Mouse (Mus musculus): Measurements from ENCODE around the gene Ifrd2. TPM values are rescaled to one million over a fixed set of nuclear protein-coding genes. Genes with fewer than 3 reads are reported as not detected.

Ifrd2 gene
- total and polyA plus RNA-seq, 2 experiments from 2014 or later, result 6.5 to 8.4 TPM

DNA sequence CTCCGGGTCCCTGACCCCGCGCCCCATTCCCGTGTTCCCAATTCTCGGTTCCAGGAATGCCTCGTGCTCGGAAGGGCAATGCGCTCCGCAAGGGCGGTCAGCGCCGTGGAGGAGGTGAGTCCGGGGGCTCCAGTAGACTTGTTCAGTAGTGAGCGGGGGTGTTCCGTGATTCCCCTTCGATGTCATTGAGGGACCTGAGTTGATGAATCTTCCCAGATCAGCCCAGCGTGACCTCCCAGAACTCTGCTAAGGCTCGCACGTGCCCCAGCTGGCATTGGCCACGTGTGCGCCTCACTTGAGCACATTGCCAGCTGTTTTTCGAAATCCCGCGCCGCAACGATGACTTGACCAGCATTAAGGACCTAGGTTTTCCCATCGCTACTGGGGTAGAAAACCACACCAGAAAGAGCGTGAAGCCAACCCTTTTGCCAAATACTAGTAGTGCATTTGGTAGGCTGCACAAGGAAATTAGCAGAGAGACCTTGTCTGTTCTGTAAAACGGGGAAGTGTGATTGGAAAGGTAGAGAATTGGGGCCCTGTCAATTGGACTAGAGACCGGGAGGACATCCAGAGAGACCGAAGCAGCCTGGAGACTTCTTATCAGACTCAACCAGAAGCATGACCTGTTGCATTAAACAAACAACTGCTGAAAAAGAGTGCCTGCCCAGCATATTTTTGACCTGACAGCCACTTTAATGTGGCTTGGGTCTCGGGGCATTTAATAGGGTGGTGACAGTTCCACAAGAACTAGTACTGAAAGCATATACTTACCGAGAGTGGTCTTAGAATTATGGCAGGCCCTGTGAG is 594 bp downstream of the Ifrd2 start:
- peak; percentile 45 for DNase-seq (ENCODE audit: low spot score)
- WGBS, result 7% methylated on average over 33 of the region's 33 CpGs

GRCm38 (mm10) chr9:107590058-107590772 is 2.8 kb downstream of the Ifrd2 start:
- Histone ChIP-seq H3K27ac (ENCODE audit: low read depth, low read length) (no peak overlapping the region), H3K4me2 (ENCODE audit: low read depth, low read length, poor library complexity, severe bottlenecking) (no peak overlapping the region), H3K4me3 (ENCODE audit: low read depth, low read length) (no peak overlapping the region), H3K27me3 (ENCODE audit: insufficient read depth, low read length) (no peaks in the 10 kb centered on the region), H3K36me3 (ENCODE audit: insufficient read depth, low read length) (peaks cover 33% of the 10 kb centered on the region), H3K9me3 (ENCODE audit: low read length) (no peaks in the 10 kb centered on the region), H3K9ac (replicated peaks; ENCODE audit: low read length, poor library complexity, severe bottlenecking) (no peak overlapping the region), H3K4me1 (ENCODE audit: insufficient read depth, low read length) (peaks cover 11% of the 10 kb centered on the region; the same call in 1 of the 2 replicates)
- no peak for TF ChIP-seq CTCF (IDR thresholded peaks at IDR 0.05)
- no peak for DNase-seq (ENCODE audit: low spot score)
- ATAC-seq (ENCODE audit: low FRiP score), result no peak
- 92% methylated on average over 25 of the region's 25 CpGs for WGBS

More for the DNA sequence above, 594 bp downstream of the Ifrd2 start:
- TF ChIP-seq CTCF (IDR thresholded peaks at IDR 0.05), result no peak
- Histone ChIP-seq H3K4me1 (ENCODE audit: insufficient read depth, low read length) (peaks cover 11% of the 10 kb centered on the region; the same call in 1 of the 2 replicates), H3K27me3 (ENCODE audit: insufficient read depth, low read length) (no peaks in the 10 kb centered on the region), H3K9me3 (ENCODE audit: low read length) (no peaks in the 10 kb centered on the region), H3K9ac (replicated peaks; ENCODE audit: low read length, poor library complexity, severe bottlenecking) (peak overlapping the region; percentile 53; the same call in 1 of the 2 replicates), H3K4me3 (ENCODE audit: low read depth, low read length) (peak overlapping the region; percentile 62), H3K27ac (ENCODE audit: low read depth, low read length) (no peak overlapping the region), H3K36me3 (ENCODE audit: insufficient read depth, low read length) (peaks cover 31% of the 10 kb centered on the region), H3K4me2 (ENCODE audit: low read depth, low read length, poor library complexity, severe bottlenecking) (peak overlapping the region; percentile 75)
- peak; percentile 44 for ATAC-seq (ENCODE audit: low FRiP score)

- Histone ChIP-seq H3K4me3 (ENCODE audit: low read depth, low read length) (no peak overlapping the region), H3K27ac (ENCODE audit: low read depth, low read length) (no peak overlapping the region), H3K36me3 (ENCODE audit: insufficient read depth, low read length) (peaks cover 33% of the 10 kb centered on the region), H3K4me2 (ENCODE audit: low read depth, low read length, poor library complexity, severe bottlenecking) (no peak overlapping the region), H3K9ac (replicated peaks; ENCODE audit: low read length, poor library complexity, severe bottlenecking) (no peak overlapping the region), H3K4me1 (ENCODE audit: insufficient read depth, low read length) (peaks cover 11% of the 10 kb centered on the region; the same call in 1 of the 2 replicates), H3K9me3 (ENCODE audit: low read length) (no peaks in the 10 kb centered on the region), H3K27me3 (ENCODE audit: insufficient read depth, low read length) (no peaks in the 10 kb centered on the region)
- no peak for TF ChIP-seq CTCF (IDR thresholded peaks at IDR 0.05)
- ATAC-seq (ENCODE audit: low FRiP score) (no peak), DNase-seq (ENCODE audit: low spot score) (no peak)
- 85% methylated on average over 4 of the region's 6 CpGs for WGBS
These were observed 3.3 kb downstream of the Ifrd2 start for GRCm38 (mm10) chr9:107590773-107591060.

- WGBS, result 71% methylated on average over 11 of the region's 11 CpGs
- Histone ChIP-seq H3K36me3 (ENCODE audit: insufficient read depth, low read length) (peaks cover 33% of the 10 kb centered on the region), H3K27ac (ENCODE audit: low read depth, low read length) (no peak overlapping the region), H3K9me3 (ENCODE audit: low read length) (no peaks in the 10 kb centered on the region), H3K9ac (replicated peaks; ENCODE audit: low read length, poor library complexity, severe bottlenecking) (no peak overlapping the region), H3K4me3 (ENCODE audit: low read depth, low read length) (no peak overlapping the region), H3K4me1 (ENCODE audit: insufficient read depth, low read length) (peaks cover 7% of the 10 kb centered on the region; the same call in 1 of the 2 replicates), H3K4me2 (ENCODE audit: low read depth, low read length, poor library complexity, severe bottlenecking) (no peak overlapping the region), H3K27me3 (ENCODE audit: insufficient read depth, low read length) (no peaks in the 10 kb centered on the region)
- no peak for TF ChIP-seq CTCF (IDR thresholded peaks at IDR 0.05)
- DNase-seq (ENCODE audit: low spot score) (peak; percentile 64), ATAC-seq (ENCODE audit: low FRiP score) (no peak)
These were observed 5.9 kb downstream of the Ifrd2 start for GRCm38 (mm10) chr9:107593101-107593976.

- Histone ChIP-seq H3K9me3 (ENCODE audit: low read length) (no peaks in the 10 kb centered on the region), H3K4me2 (ENCODE audit: low read depth, low read length, poor library complexity, severe bottlenecking) (no peak overlapping the region), H3K4me3 (ENCODE audit: low read depth, low read length) (no peak overlapping the region), H3K36me3 (ENCODE audit: insufficient read depth, low read length) (peaks cover 33% of the 10 kb centered on the region), H3K27me3 (ENCODE audit: insufficient read depth, low read length) (no peaks in the 10 kb centered on the region), H3K27ac (ENCODE audit: low read depth, low read length) (no peak overlapping the region), H3K4me1 (ENCODE audit: insufficient read depth, low read length) (no peaks in the 10 kb centered on the region), H3K9ac (replicated peaks; ENCODE audit: low read length, poor library complexity, severe bottlenecking) (no peak overlapping the region)
- DNase-seq (ENCODE audit: low spot score) (no peak), ATAC-seq (ENCODE audit: low FRiP score) (no peak)
- TF ChIP-seq CTCF (IDR thresholded peaks at IDR 0.05), result no peak
- WGBS, result 76% methylated on average over 8 of the region's 8 CpGs
These were observed 7.0 kb downstream of the Ifrd2 start for GRCm38 (mm10) chr9:107594281-107595062.

Data from midbrain, postnatal 0 days (tissue).